Comparison of ENCODE assay signal across 8 mouse cellular contexts in the genomic region with DNA sequence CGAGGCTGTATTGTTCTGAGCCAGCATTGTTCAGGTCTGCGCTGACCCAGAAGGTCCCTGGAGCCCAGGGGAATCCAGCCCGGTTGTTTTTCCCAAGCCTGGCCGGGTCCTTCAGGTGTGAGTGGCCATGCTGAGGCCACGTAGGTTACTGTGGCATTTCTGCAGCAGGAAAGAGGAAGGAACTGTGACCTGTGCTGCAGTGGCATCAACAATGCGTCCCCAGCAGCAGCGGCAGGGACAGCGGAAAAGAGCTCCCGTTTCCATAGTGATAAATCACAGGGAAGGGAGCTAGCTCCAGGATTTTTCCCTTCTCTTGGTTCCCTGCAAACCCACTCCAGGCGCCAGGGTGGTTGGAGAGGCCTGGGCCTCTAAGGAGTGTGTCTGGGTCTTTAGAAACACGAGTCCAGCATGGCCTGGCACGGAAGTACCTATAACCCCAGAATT. TPM values are rescaled to one million over a fixed set of nuclear protein-coding genes. Genes with fewer than 3 reads are reported as not detected.
DNase-seq lines count a peak whose midpoint lies in the region; ATAC-seq and TF ChIP-seq lines count a peak whose summit lies in the region.

No protein-coding gene starts in this region.

- ATAC-seq in intestine, embryonic 14.5 days (replicated peaks; ENCODE audit: low FRiP score, low TSS enrichment, low read depth) = no peak; the same call in 1 of the 2 replicates
- peak; percentile 47; the same call in 1 of the 2 replicates for ATAC-seq in midbrain, postnatal 0 days (ENCODE audit: low FRiP score)

- H3K9ac ChIP-seq in intestine, embryonic 14.5 days (ENCODE audit: low read length) = no peak overlapping the region
- H3K9ac ChIP-seq in midbrain, postnatal 0 days (replicated peaks; ENCODE audit: low read length, poor library complexity, severe bottlenecking) = peak overlapping the region; percentile 42; the same call in 1 of the 2 replicates

- 29% methylated on average over 12 of the region's 12 CpGs for WGBS in intestine, embryonic 14.5 days
- 3% methylated on average over 12 of the region's 12 CpGs for WGBS in midbrain, postnatal 0 days

- peak overlapping the region; percentile 30; the same call in 1 of the 2 replicates for H3K27ac ChIP-seq in intestine, embryonic 14.5 days (ENCODE audit: low read depth)
- peak overlapping the region; percentile 88 for H3K27ac ChIP-seq in midbrain, postnatal 0 days (ENCODE audit: low read depth, low read length)

- no peaks in the 10 kb centered on the region for H3K36me3 ChIP-seq in intestine, embryonic 14.5 days (ENCODE audit: control insufficient read depth, insufficient read depth, low read length)
- H3K36me3 ChIP-seq in midbrain, postnatal 0 days (ENCODE audit: insufficient read depth, low read length) = no peaks in the 10 kb centered on the region

- H3K4me1 ChIP-seq in intestine, embryonic 14.5 days (replicated peaks; ENCODE audit: control insufficient read depth, insufficient read depth, low read length) = peaks cover 7% of the 10 kb centered on the region; the same call in 1 of the 2 replicates
- H3K4me1 ChIP-seq in midbrain, postnatal 0 days (ENCODE audit: insufficient read depth, low read length) = peaks cover 13% of the 10 kb centered on the region

- peak; percentile 35 for DNase-seq in layer of hippocampus, adult 11-12 months (ENCODE audit: low spot score)
- no peak for DNase-seq in layer of hippocampus, adult 9-10 months (ENCODE audit: low spot score)
- DNase-seq in heart, adult 11 months = peak; percentile 98
- no peak for DNase-seq in intestine, embryonic 14.5 days (ENCODE audit: low spot score)
- DNase-seq in left cerebral cortex, adult 18-20 months (ENCODE audit: low spot score in 2 of 2) = peak; percentile 15 to 29
- DNase-seq in midbrain, postnatal 0 days (ENCODE audit: low spot score) = peak; percentile 65
- no peak for DNase-seq in cerebellum, adult 9-11 months
- DNase-seq in T-cell, adult 2 months (ENCODE audit: low spot score) = no peak

- TF ChIP-seq CTCF in midbrain, postnatal 0 days (IDR thresholded peaks at IDR 0.05) = no peak

- no peaks in the 10 kb centered on the region for H3K27me3 ChIP-seq in intestine, embryonic 14.5 days (replicated peaks; ENCODE audit: control insufficient read depth, insufficient read depth, low read length)
- H3K27me3 ChIP-seq in midbrain, postnatal 0 days (ENCODE audit: insufficient read depth, low read length) = no peaks in the 10 kb centered on the region

- H3K4me2 ChIP-seq in intestine, embryonic 14.5 days (ENCODE audit: low read length) = no peak overlapping the region
- H3K4me2 ChIP-seq in midbrain, postnatal 0 days (ENCODE audit: low read depth, low read length, poor library complexity, severe bottlenecking) = no peak overlapping the region

- H3K9me3 ChIP-seq in intestine, embryonic 14.5 days (ENCODE audit: control insufficient read depth, low read length) = no peaks in the 10 kb centered on the region
- H3K9me3 ChIP-seq in midbrain, postnatal 0 days (ENCODE audit: low read length) = no peaks in the 10 kb centered on the region

- no peak overlapping the region for H3K4me3 ChIP-seq in intestine, embryonic 14.5 days (ENCODE audit: low read depth, low read length)
- H3K4me3 ChIP-seq in midbrain, postnatal 0 days (ENCODE audit: low read depth, low read length) = no peak overlapping the region

RNA-seq across cellular contexts. Expression of a gene that starts 13.2 kb away (rescaled TPM):
- polyA plus RNA-seq in intestine, embryonic 14.5 days (2014; fragmentation: Nextera tagmentation; extraction: Ambion mirVana) = 44.3 and 49.9 TPM in 2 replicates
- 10 to 100 TPM; 19.3 to 20.1 TPM for total RNA-seq in left cerebral cortex, adult 18-20 months (2021)
- 17.5 and 18.1 TPM in 2 replicates for total RNA-seq in midbrain, postnatal 0 days (2014; rRNA removed)
- 9.8 and 11.1 TPM in 2 replicates for polyA plus RNA-seq in midbrain, postnatal 0 days (2015; fragmentation: Nextera tagmentation; extraction: Ambion mirVana)

RNA-seq across cellular contexts. Expression of a gene that starts 13.8 kb away (rescaled TPM):
- 1.6 and 2.1 TPM in 2 replicates for polyA plus RNA-seq in intestine, embryonic 14.5 days (2014; fragmentation: Nextera tagmentation; extraction: Ambion mirVana)
- total RNA-seq in left cerebral cortex, adult 18-20 months (2021) = under 1 TPM in 1 of 2 experiments, not detected in 1; 0.49 TPM
- 0.66 TPM in 1 of 2 replicates, not detected in the other for total RNA-seq in midbrain, postnatal 0 days (2014; rRNA removed)
- polyA plus RNA-seq in midbrain, postnatal 0 days (2015; fragmentation: Nextera tagmentation; extraction: Ambion mirVana) = 0.37 and 0.82 TPM in 2 replicates

RNA-seq across cellular contexts. Expression of a gene that starts 42.1 kb away (rescaled TPM):
- 11.5 and 13.5 TPM in 2 replicates for polyA plus RNA-seq in intestine, embryonic 14.5 days (2014; fragmentation: Nextera tagmentation; extraction: Ambion mirVana)
- 1 to 10 TPM; 3.0 TPM for total RNA-seq in left cerebral cortex, adult 18-20 months (2021)
- 6.6 and 9.8 TPM in 2 replicates for total RNA-seq in midbrain, postnatal 0 days (2014; rRNA removed)
- 9.7 and 10.5 TPM in 2 replicates for polyA plus RNA-seq in midbrain, postnatal 0 days (2015; fragmentation: Nextera tagmentation; extraction: Ambion mirVana)

RNA-seq across cellular contexts. Expression of a gene that starts 51.8 kb away (rescaled TPM):
- polyA plus RNA-seq in intestine, embryonic 14.5 days (2014; fragmentation: Nextera tagmentation; extraction: Ambion mirVana) = 340 and 353 TPM in 2 replicates
- total RNA-seq in left cerebral cortex, adult 18-20 months (2021) = 100 to 1,000 TPM; 670 TPM
- total RNA-seq in midbrain, postnatal 0 days (2014; rRNA removed) = 408 and 459 TPM in 2 replicates
- polyA plus RNA-seq in midbrain, postnatal 0 days (2015; fragmentation: Nextera tagmentation; extraction: Ambion mirVana) = 260 and 301 TPM in 2 replicates

RNA-seq across cellular contexts. Expression of a gene that starts 51.9 kb away (rescaled TPM):
- 19.3 and 19.4 TPM in 2 replicates for polyA plus RNA-seq in intestine, embryonic 14.5 days (2014; fragmentation: Nextera tagmentation; extraction: Ambion mirVana)
- 10 to 100 TPM in 1 of 2 experiments, 1 to 10 TPM in 1; 8.3 to 10.8 TPM for total RNA-seq in left cerebral cortex, adult 18-20 months (2021)
- 6.0 and 13.3 TPM in 2 replicates for total RNA-seq in midbrain, postnatal 0 days (2014; rRNA removed)
- 6.0 and 7.9 TPM in 2 replicates for polyA plus RNA-seq in midbrain, postnatal 0 days (2015; fragmentation: Nextera tagmentation; extraction: Ambion mirVana)

Comparison
In these comparisons a context has a peak if more than half of its experiments do, and no peak if none do; other contexts are left out.
1. DNase-seq: peak in layer of hippocampus, adult 11-12 months (single experiment), heart, adult 11 months (single experiment), left cerebral cortex, adult 18-20 months (2 of 2) and midbrain, postnatal 0 days (single experiment); none in layer of hippocampus, adult 9-10 months (single experiment), intestine, embryonic 14.5 days (single experiment), cerebellum, adult 9-11 months (single experiment) and T-cell, adult 2 months (single experiment).